Mouse (Mus musculus) heart, embryonic 12.5 days (tissue): Measurements from ENCODE around the gene Morf4l1. TPM values are rescaled to one million over a fixed set of nuclear protein-coding genes. Genes with fewer than 3 reads are reported as not detected.
"Not testable (repeated sequence)": the region's sequence is repeated elsewhere in the genome, so short reads cannot be mapped to it uniquely, and the experiment has no call there.

Experiments used
- ATAC-seq: fragments of 200-750 bp; cut with Nextera tagmentation; 2 replicates; pipeline ENCODE4 v1.8.0; 2017; ENCODE audit warnings: moderate TSS enrichment, moderate library complexity; ENCODE audit not compliant: insufficient number of reproducible peaks, low FRiP score
- H3K27ac ChIP-seq: fragments of 300-500 bp; sonication (generic); 2 replicates; pipeline ENCODE4 v1.5.1; 2016; ENCODE audit warnings: mild to moderate bottlenecking, moderate library complexity; ENCODE audit not compliant: poor library complexity, severe bottlenecking
- H3K27me3 ChIP-seq: fragments of 300-500 bp; sonication (generic); replicated peaks from 2 replicates; pipeline ENCODE4 v1.6.1; 2016; ENCODE audit warnings: mild to moderate bottlenecking, moderate library complexity
- H3K36me3 ChIP-seq: fragments of 300-500 bp; sonication (generic); 2 replicates; pipeline ENCODE4 v1.6.1; 2016; ENCODE audit warnings: mild to moderate bottlenecking, moderate library complexity
- H3K4me1 ChIP-seq: fragments of 300-500 bp; sonication (generic); replicated peaks from 2 replicates; pipeline ENCODE4 v1.6.1; 2016; ENCODE audit warnings: mild to moderate bottlenecking
- H3K4me2 ChIP-seq: fragments of 300-500 bp; sonication (generic); 2 replicates; pipeline ENCODE4 v1.6.1; 2016; ENCODE audit warnings: mild to moderate bottlenecking, moderate library complexity
- H3K4me3 ChIP-seq: fragments of 300-500 bp; sonication (generic); 2 replicates; pipeline ENCODE4 v1.5.1; 2016; ENCODE audit warnings: mild to moderate bottlenecking
- H3K9ac ChIP-seq: fragments of 300-500 bp; sonication (generic); 2 replicates; pipeline ENCODE4 v1.6.1; 2016; ENCODE audit warnings: mild to moderate bottlenecking, moderate library complexity
- H3K9me3 ChIP-seq: fragments of 300-500 bp; sonication (generic); replicated peaks from 2 replicates; pipeline ENCODE4 v1.6.1; 2016; ENCODE audit warnings: mild to moderate bottlenecking, moderate library complexity
- WGBS: fragments of 180-500 bp; shearing (Covaris S2); methylation state at CpG from one replicate; pipeline ENCODE4 v1.1.7; 2016; 5-methylcytosine and 5-hydroxymethylcytosine counted together
- polyA plus RNA-seq: library from polyadenylated mRNA; unstranded; fragments of >200 nt; fragmentation: Nextera tagmentation; extraction: Ambion mirVana; gene quantifications from 2 replicates; pipeline ENCODE4 v1.2.1, GENCODE M21; 2016

Morf4l1 gene
- polyA plus RNA-seq, 1 experiment from 2014 or later: 385 TPM

DNA sequence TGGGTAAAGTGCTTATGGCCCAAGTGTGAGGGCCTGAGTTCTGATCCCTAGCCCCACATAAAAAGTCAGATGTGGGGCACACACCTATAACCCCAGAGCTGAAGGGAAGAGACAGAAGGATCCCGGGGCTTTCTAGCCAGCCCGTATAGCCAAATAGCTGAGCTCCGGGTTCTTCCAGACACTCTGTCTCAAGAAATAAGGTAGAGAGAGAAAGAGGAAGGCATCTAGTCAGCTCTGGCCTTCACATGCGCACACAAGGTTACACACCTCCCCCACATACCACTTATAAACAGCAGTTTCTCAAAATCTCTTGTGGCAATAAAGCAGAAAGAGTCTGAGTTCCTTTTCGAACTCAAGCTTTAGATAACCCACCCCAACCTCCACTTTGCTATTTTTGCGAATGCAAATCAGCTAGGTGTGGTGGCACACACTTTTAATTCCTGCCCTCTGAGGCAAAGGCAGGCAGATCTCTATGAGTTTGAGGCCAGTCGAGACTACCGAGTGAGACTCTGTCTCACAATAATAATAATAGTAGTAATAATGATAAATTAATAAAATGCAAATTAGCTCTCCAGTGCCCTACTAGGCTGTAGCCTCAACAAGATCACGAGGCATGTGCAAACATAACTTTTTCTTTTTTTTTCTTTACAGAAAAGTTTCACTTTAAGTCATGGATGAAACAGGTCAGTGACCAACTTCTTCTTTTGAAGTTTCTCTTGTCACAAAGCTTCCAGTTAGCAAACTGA, 54.6 kb downstream of the Morf4l1 start:
- Histone ChIP-seq H3K9ac (no peak overlapping the region), H3K4me1 (0 out of 2 replicates have a peak, but pooled peaks cover 3% of the 10 kb centered on the region), H3K9me3 (no peaks in the 10 kb centered on the region), H3K36me3 (no peaks in the 10 kb centered on the region), H3K27me3 (no peaks in the 10 kb centered on the region), H3K4me2 (no peak overlapping the region), H3K27ac (no peak overlapping the region), H3K4me3 (no peak overlapping the region)
- ATAC-seq: no peak
- WGBS: 80% methylated on average over 9 of the region's 9 CpGs

DNA sequence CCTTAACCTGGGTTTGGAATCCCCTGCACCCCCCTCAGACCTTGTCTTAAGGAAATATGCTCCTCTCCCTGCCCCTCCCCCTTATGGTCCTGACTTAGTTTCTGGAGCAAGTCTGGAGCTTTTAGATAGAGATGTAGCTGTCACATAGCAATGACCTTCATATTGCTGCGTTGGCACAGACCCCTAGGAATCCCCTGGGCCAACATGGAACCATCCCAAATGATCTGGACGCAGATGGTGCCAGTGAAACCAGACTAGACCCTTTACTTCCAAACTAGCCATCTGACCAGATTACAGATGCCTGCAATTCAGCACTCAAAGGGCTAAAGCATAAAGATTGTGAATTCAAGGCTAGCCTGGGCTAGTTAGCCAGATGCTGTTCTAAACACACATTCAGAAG, 57.9 kb downstream of the Morf4l1 start:
- no peak overlapping the region for H3K4me2 ChIP-seq
- no peaks in the 10 kb centered on the region for H3K27me3 ChIP-seq
- ATAC-seq: no peak
- H3K4me3 ChIP-seq: no peak overlapping the region
- no peak overlapping the region for H3K27ac ChIP-seq
- H3K4me1 ChIP-seq: 0 out of 2 replicates have a peak, but pooled peaks cover 3% of the 10 kb centered on the region
- no peaks in the 10 kb centered on the region for H3K9me3 ChIP-seq
- H3K36me3 ChIP-seq: no peaks in the 10 kb centered on the region
- WGBS: 75% methylated on average over 2 of the region's 2 CpGs
- no peak overlapping the region for H3K9ac ChIP-seq

DNA sequence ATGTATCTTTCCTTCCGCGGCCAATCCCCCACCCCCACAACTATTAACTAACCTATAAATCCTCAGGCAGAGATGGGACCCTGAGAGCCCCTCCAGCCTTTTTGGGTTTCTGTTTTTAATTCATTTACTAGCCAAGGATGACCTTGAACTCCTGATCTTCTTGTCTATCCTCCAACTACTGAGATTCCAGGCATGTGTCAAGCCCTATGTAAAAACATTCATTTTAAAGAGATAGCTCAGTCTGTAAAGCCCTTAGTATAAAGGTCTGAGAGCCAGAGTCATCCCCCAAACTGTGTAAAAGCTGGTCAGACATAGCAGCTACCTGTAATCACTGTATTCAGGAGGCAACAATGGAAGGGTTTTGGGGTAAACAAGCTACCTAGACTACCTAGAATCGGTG, 58.7 kb downstream of the Morf4l1 start:
- ATAC-seq: no peak
- Histone ChIP-seq H3K4me3 (no peak overlapping the region), H3K4me1 (0 out of 2 replicates have a peak, but pooled peaks cover 3% of the 10 kb centered on the region), H3K27ac (no peak overlapping the region), H3K27me3 (no peaks in the 10 kb centered on the region), H3K36me3 (no peaks in the 10 kb centered on the region), H3K4me2 (peak overlapping the region; percentile 76), H3K9ac (no peak overlapping the region), H3K9me3 (no peaks in the 10 kb centered on the region)
- WGBS: 70% methylated on average over 3 of the region's 3 CpGs

DNA sequence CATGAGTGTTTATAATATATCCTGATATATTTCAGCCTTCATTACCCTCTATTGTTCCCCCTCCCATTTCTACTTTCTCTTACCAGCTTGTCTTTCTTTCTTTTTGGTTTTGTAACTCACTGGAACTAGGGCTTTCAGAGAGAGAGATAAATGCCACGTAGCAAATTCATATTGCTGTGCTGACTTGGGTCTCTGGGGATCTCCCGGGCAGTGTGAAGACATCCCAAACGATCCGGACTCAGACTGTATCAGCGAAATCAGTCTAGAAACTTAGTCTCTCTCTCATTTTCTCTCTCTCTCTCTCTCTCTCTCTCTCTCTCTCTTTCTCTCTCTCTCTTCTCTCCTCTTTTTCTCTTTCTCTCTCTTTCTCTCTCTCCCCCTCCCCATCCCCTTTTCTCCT, 59.2 kb downstream of the Morf4l1 start:
- H3K4me3 ChIP-seq: 0 out of 2 replicates have a peak overlapping the region, but pooled peaks have one; percentile 6

DNA sequence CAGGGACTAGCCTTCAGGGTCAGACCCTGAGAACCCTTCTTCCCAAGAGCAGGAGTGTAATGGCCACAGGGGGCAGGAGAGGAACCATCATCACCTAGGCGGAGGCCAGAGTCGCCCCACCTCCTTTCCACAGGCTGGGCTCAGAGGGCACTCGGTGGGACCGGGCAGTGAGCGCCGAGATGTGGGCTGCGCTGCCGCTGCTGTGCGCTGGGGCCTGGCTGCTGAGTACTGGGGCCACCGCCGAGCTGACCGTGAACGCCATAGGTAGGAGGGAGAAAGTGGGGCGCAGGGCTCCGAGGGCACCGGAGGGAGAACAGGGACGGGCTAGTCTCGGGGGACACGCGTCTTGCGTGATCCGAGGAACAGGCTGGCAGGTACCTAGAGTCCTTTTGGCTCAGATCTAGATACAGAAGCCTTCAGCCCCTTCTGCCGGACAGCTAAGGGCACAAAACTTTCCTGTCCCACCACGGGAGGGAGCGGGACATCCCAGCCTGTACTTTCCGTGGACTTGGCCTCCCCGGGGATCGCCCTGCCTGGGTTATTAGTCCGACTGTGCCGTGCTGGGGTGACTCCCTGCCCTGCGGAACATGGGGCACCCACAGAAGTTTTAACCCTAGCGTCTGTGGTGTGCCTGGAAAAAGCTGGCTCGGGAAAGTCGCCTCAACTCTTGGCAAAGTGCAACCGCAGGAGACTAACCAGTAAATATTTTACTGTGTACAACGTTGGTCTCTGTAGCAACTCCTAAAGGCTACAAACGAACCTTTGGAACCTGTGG, 60.0 kb downstream of the Morf4l1 start:
- peak overlapping the region; percentile 77 for H3K9ac ChIP-seq
- H3K27ac ChIP-seq: peak overlapping the region; percentile 61
- peak overlapping the region; percentile 76 for H3K4me2 ChIP-seq
- ATAC-seq: peak; percentile 91
- no peaks in the 10 kb centered on the region for H3K27me3 ChIP-seq
- no peaks in the 10 kb centered on the region for H3K9me3 ChIP-seq
- H3K4me3 ChIP-seq: peak overlapping the region; percentile 65
- H3K36me3 ChIP-seq: no peaks in the 10 kb centered on the region
- H3K4me1 ChIP-seq: 0 out of 2 replicates have a peak, but pooled peaks cover 3% of the 10 kb centered on the region
- WGBS: under 1% methylated on average over 37 of the region's 37 CpGs

More for the DNA sequence above, 59.2 kb downstream of the Morf4l1 start:
- Histone ChIP-seq H3K27me3 (no peaks in the 10 kb centered on the region), H3K4me1 (0 out of 2 replicates have a peak, but pooled peaks cover 3% of the 10 kb centered on the region), H3K27ac (no peak overlapping the region), H3K9ac (no peak overlapping the region), H3K36me3 (no peaks in the 10 kb centered on the region), H3K9me3 (no peaks in the 10 kb centered on the region), H3K4me2 (peak overlapping the region; percentile 76)
- no peak for ATAC-seq
- WGBS: 48% methylated on average over 5 of the region's 5 CpGs

DNA sequence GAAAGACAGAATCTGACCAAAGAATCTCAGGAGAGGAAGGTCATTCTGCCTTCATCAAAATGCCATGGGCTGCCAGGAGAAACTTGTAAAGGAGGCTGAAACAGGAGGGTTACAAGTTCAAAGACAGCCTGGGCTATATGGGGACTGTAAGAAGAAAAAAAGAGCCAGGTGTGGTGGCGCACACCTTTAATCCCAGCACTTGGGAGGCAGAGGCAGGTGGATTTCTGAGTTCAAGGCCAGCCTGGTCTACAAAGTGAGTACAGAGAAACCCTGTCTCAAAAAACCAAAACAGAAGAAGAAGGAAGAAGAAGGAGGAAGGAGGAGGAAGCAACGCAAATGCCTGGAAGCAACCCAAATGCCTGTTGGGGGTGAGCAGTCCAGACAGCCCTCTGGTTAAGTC, 60.7 kb downstream of the Morf4l1 start, which contains the start of gene Ctsh:
Ctsh (plus strand) TSS at position 301 of the 400 bp plus-strand sequence.
- no peak for ATAC-seq
- no peaks in the 10 kb centered on the region for H3K36me3 ChIP-seq
- H3K4me2 ChIP-seq: peak within 1 kb of the TSS; percentile 76
- H3K9ac ChIP-seq: peak within 1 kb of the TSS; percentile 77
- peak within 1 kb of the TSS; percentile 65 for H3K4me3 ChIP-seq
- WGBS: 69% methylated on average over 2 of the region's 2 CpGs
- no peaks in the 10 kb centered on the region for H3K9me3 ChIP-seq
- 0 out of 2 replicates have a peak, but pooled peaks cover 3% of the 10 kb centered on the region for H3K4me1 ChIP-seq
- H3K27me3 ChIP-seq: no peaks in the 10 kb centered on the region
- H3K27ac ChIP-seq: peak within 1 kb of the TSS; percentile 61

- Histone ChIP-seq H3K4me3 (no peak overlapping the region), H3K4me2 (no peak overlapping the region), H3K4me1 (no peaks in the 10 kb centered on the region), H3K9ac (no peak overlapping the region), H3K27me3 (no peaks in the 10 kb centered on the region), H3K36me3 (no peaks in the 10 kb centered on the region), H3K27ac (peak overlapping the region; percentile 68), H3K9me3 (peaks cover 10% of the 10 kb centered on the region)
- peak; percentile 76 for ATAC-seq
- 28% methylated on average over 5 of the region's 5 CpGs for WGBS
Measured at GRCm38 (mm10) chr9:90047937-90048627, 66.5 kb downstream of the Morf4l1 start.

DNA sequence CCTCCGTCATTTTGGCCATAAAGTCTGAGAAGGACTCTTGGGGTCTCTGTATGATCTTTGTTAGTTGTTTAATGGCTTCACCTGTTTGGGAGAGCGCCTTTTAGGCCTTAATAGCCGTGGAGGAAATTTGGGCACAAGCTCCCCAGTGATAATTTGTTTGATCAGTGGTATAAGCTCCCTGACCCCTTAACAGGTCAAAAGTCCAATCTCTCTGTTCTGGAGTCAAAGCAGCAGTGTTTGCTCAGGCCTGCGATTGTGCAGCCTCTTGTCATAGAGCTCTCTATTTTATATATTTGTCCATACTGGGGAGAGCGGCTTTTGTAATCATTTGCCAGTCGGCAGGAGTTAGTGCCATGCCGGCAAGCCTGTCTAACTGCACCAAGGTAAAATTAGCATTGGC, 69.4 kb downstream of the Morf4l1 start:
- H3K27ac ChIP-seq: no peak overlapping the region
- H3K36me3 ChIP-seq: no peaks in the 10 kb centered on the region
- H3K4me3 ChIP-seq: no peak overlapping the region
- H3K9me3 ChIP-seq: peaks cover 10% of the 10 kb centered on the region
- no peak overlapping the region for H3K9ac ChIP-seq
- H3K27me3 ChIP-seq: no peaks in the 10 kb centered on the region
- no peaks in the 10 kb centered on the region for H3K4me1 ChIP-seq
- WGBS: 91% methylated on average over 7 of the region's 7 CpGs
- H3K4me2 ChIP-seq: no peak overlapping the region
- no peak for ATAC-seq

DNA sequence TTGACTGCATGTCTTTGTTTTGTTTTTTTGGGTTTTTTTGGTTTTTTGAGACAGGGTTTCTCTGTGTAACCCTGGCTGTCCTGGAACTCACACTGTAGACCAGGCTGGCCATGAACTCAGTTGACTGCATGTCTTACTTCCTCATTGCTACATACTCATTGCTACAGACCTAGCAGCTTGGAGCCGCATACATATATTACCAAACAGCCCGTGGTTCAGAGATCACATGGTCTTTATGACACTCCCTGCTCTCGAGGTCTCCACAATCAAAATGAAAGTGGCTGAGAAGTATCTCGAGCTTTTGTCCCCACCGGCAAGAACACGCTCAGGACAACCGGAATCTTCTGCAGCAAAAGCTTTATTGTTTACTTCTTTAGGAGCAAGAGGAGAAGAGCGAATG, 71.7 kb downstream of the Morf4l1 start:
- H3K4me3 ChIP-seq, H3K9me3 ChIP-seq, ATAC-seq, H3K4me1 ChIP-seq, H3K9ac ChIP-seq, H3K27me3 ChIP-seq, H3K4me2 ChIP-seq, H3K36me3 ChIP-seq, H3K27ac ChIP-seq: not testable (repeated sequence)
- 87% methylated on average over 8 of the region's 8 CpGs for WGBS
